Mouse (Mus musculus) frontal cortex, adult (tissue): ENCODE measurements at regions not wholly inside any gene's neighbourhood (a gene's known extent, or its start where the extent isn't known, plus 50 kb on each side); places are given as distances from the start of the nearest gene placed in this dataset.
A peak's percentile ranks its signal among the peaks of the same experiment; 100 is the strongest.
"Not testable (repeated sequence)": the region's sequence is repeated elsewhere in the genome, so short reads cannot be mapped to it uniquely, and the experiment has no call there.

Experiments
- ATAC-seq: cut with Nextera tagmentation; 2 replicates; pipeline ENCODE4 v1.9.2; 2017; ENCODE audit warnings: mild to moderate bottlenecking, moderate library complexity, mixed read lengths; ENCODE audit not compliant: low TSS enrichment

GRCm38 (mm10) chr4:75466880-75467327, 188.8 kb upstream of the Dmac1 start:
- ATAC-seq: peak; percentile 85

DNA sequence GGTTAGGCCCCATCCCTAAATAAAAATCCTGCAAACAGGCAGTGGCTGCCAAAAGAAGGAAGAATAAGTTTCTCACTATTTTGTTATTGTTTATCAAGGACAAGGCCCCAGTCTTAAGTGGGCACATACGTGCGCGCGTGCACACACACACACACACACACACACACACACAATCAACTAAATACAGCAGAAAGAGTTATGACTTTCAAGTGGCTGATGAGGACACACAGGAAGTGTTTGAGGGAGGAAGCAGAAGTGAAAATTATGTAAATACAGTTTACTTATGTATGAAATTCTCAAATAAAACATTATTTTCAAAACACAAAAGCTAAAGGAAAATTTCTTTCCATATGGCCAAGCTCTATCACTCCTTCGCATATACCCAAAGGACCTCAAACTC, 185.5 kb upstream of the Dmac1 start:
- ATAC-seq: no peak

GRCm38 (mm10) chr4:75449478-75449877, 171.4 kb upstream of the Dmac1 start:
- no peak for ATAC-seq

DNA sequence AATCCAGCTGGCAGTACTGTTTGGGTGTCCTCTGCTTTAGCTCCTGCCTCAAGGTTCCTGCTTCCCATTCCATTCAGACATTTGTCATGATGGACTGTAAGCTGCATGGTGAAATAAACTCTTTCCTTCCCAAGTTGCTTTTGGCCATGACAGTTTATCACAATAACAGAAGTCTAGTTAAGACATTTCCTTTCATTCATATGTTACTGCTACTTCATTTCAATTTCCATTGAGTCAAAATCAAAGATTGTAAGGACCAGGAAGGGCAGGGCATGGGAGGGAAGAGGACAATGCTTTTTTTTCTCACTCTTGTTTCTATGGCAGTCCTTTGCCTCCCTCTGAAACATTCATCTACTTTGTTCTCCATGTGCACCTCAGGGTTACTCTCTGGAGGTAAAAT, 145.2 kb upstream of the Dmac1 start:
- no peak for ATAC-seq

- ATAC-seq: not testable (repeated sequence)
Measured at GRCm38 (mm10) chr4:75400754-75401153, 122.6 kb upstream of the Dmac1 start.

- ATAC-seq: no peak
Measured at GRCm38 (mm10) chr4:75394992-75395391, 116.9 kb upstream of the Dmac1 start.

DNA sequence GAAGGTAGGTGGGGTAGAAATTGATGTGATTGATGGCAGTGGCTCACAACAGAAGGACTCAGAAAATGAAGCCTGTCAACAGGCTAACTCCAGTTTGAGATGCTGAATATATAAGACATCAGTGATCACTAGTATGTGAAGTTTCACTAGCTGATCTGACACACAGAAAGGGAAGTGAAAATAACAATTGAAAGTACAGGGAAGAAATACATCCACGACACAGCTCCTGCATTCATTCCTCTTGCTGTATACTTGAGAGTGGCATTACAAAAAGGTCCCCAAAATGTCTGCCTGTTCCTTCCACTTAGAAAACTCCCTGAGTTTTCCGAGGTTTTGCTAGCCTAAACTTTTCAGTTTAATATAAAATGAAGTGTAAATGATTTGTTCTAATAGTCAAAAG, 116.2 kb upstream of the Dmac1 start:
- ATAC-seq: no peak

GRCm38 (mm10) chr4:75386271-75386938, 108.3 kb upstream of the Dmac1 start:
- ATAC-seq: no peak

DNA sequence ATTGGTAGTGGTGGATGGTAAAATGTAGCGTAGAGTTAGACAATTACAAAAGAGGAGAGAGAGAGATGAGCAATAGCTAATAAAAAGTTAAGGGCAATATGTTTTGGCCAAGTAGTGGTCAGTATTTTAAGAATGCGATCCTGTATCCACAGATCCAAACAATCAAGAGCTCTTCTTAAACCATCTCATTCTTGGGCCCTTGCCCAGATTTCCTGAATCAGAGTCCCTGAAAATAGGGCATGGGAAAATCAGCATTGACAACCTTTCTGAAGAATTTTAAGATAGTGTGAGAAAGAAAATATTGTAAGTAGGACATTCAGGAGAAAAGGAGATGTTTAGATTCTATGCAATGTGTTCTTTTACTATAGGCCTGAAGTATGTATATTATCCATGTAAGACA, 81.4 kb upstream of the Dmac1 start:
- peak; percentile 80; the same call in 1 of the 2 replicates for ATAC-seq

DNA sequence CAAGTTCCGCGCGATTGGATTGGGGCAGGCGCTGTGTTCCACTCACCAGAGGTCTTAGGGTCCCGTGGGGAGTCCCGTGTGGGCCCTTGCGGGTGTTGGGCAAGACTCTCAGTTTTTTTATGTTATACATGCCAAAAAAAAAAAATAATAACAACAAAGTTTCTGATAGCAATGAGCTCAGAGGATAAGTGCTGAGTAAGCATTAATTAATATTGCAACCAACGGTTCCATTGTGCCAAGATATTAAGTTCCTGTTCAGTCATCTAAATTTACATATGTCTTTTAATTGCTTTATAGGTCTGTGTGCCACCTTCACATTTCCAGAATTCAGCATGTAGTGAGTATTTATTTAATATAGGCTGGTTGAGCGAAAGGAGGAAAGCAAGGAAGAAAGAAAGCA, 77.5 kb upstream of the Dmac1 start:
- no peak for ATAC-seq

DNA sequence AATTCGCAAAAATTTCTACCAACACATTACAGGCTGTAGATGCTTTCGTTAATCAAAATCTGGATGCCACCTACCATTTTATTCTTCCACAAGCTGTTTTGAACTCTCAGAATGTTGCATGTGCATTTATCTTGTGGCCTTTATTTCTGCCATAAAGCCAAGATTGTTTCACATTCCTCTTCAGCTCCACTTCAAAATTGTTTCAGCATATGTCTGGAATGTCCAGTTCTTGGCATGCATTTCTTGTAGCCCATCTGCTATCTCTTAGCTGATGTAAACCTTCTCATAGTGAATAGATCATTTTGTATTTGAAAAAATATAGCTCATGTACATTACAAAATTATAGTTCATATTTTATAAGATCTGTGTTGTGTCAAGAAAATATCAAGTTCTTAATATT, 56.4 kb upstream of the Dmac1 start:
- no peak for ATAC-seq

- ATAC-seq: no peak
Measured at GRCm38 (mm10) chr4:75332791-75333190, 54.7 kb upstream of the Dmac1 start.

DNA sequence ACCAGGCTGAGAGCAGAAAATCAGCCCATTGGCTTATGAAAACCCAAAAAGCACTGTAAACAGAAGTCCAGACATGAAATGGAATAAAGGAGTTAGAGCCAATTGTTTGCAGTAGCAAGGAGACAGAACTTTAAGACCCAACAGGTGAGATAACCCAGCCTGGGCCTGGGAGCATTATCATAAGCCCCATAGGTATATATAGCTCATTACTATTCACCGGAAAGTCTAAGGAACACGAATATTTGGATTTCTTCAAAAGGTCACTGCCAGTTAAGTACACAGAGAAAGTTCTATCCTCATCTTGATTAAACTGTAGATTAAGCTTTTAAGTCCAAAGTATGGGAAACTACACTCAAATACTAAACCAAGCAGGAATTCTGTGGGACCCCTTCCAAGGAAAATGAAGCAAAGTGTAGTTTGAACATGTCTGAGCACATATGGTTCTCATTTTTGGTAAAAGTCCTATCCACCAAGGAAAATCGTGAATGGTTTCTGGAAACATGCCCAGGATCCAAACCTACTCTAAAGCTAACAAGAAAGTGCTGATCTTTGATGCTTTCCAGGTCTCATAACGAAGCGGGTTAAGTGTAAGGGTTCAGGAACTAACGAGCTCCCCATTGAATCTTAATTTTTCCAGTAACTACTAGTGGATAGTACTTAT, 51.5 kb upstream of the Dmac1 start:
- ATAC-seq: no peak
